23 mouse cellular contexts compared by ENCODE assay signal in genomic region chr9:20995069-20995468, GRCm38 (mm10). TPM values are rescaled to one million over a fixed set of nuclear protein-coding genes. Genes with fewer than 3 reads are reported as not detected.
A peak's percentile ranks its signal among the peaks of the same experiment; 100 is the strongest.
DNase-seq lines count a peak whose midpoint lies in the region; ATAC-seq and TF ChIP-seq lines count a peak whose summit lies in the region.
"Had no signal": no experiment of that assay in that cellular context is flagged by ENCODE, and none has a peak within 500 bp of the region (broad histone marks: within the 10 kb centered on the region; RNA-seq: fewer than 3 reads in every experiment).

No protein-coding gene starts in this region.

- peaks cover 15% of the 10 kb centered on the region for H3K4me1 ChIP-seq in kidney, embryonic 15.5 days
- peaks cover 5% of the 10 kb centered on the region; the same call in 1 of the 2 replicates for H3K4me1 ChIP-seq in kidney, adult 2 months (ENCODE audit: control insufficient read depth, insufficient read depth, low read length)

- intact Hi-C loops in heart, postnatal 36 days (cut with DNase I): no loop called here

- H3K4me2 ChIP-seq in kidney, embryonic 15.5 days: no peak overlapping the region
- H3K4me2 ChIP-seq: embryonic facial prominence, embryonic 12.5 days; hindbrain, embryonic 15.5 days; limb, embryonic 12.5 days; liver, embryonic 15.5 days; midbrain, embryonic 15.5 days had no signal

- H3K9ac ChIP-seq in kidney, embryonic 15.5 days: no peak overlapping the region
- H3K9ac ChIP-seq: embryonic facial prominence, embryonic 12.5 days; hindbrain, embryonic 15.5 days; limb, embryonic 12.5 days; liver, embryonic 15.5 days; midbrain, embryonic 15.5 days had no signal

- no peak overlapping the region for H3K4me3 ChIP-seq in kidney, embryonic 15.5 days (replicated peaks)
- H3K4me3 ChIP-seq in kidney, adult 2 months (ENCODE audit: insufficient read depth, low read depth, low read length): no peak overlapping the region
- H3K4me3 ChIP-seq: embryonic facial prominence, embryonic 12.5 days; erythroblast, embryonic 14.5 days; hindbrain, embryonic 15.5 days; limb, embryonic 12.5 days; liver, embryonic 15.5 days; midbrain, embryonic 15.5 days; myocyte had no signal

- no peak for TF ChIP-seq POLR2A in kidney, adult 2 months (IDR thresholded peaks at IDR 0.05; ENCODE audit: low read depth, low read length)

- TF ChIP-seq CTCF in kidney, adult 2 months (conservative IDR thresholded peaks at IDR 0.05; ENCODE audit: insufficient read depth, insufficient read length, low read depth, low read length): peak; percentile 49

- H3K27ac ChIP-seq in kidney, embryonic 15.5 days: no peak overlapping the region
- H3K27ac ChIP-seq in kidney, adult 2 months (ENCODE audit: insufficient read depth, low read depth, low read length): no peak overlapping the region
- H3K27ac ChIP-seq: embryonic facial prominence, embryonic 12.5 days; hindbrain, embryonic 15.5 days; limb, embryonic 12.5 days; liver, embryonic 15.5 days; midbrain, embryonic 15.5 days had no signal

- DNase-seq in kidney, adult 18-20 months: peak; percentile 54
- peak; percentile 32 for DNase-seq in 416B (ENCODE audit: low read depth)
- DNase-seq in kidney, adult 2 months: peak; percentile 89
- DNase-seq in kidney, postnatal 25 days: peak; percentile 62 to 85
- no peak for DNase-seq in thymus, postnatal 0 days (ENCODE audit: low spot score)
- no peak for DNase-seq in heart, postnatal 36 days
- DNase-seq: adrenal gland, adult 8-10 months; cerebellum, adult 9-10 months; gastrocnemius, postnatal 14 days; heart, adult 18-20 months; heart, postnatal 4 days; layer of hippocampus, adult 9-11 months; lung, postnatal 36 days; thymus, postnatal 14 days had no signal

- no peaks in the 10 kb centered on the region for H3K27me3 ChIP-seq in kidney, embryonic 15.5 days
- no peaks in the 10 kb centered on the region for H3K27me3 ChIP-seq in kidney, adult 2 months (replicated peaks; ENCODE audit: control insufficient read depth, insufficient read depth, low read length)
- H3K27me3 ChIP-seq: embryonic facial prominence, embryonic 12.5 days; hindbrain, embryonic 15.5 days; limb, embryonic 12.5 days; liver, embryonic 15.5 days; midbrain, embryonic 15.5 days had no signal

- no peak for ATAC-seq in kidney, embryonic 15.5 days (replicated peaks; ENCODE audit: low FRiP score)
- ATAC-seq: forebrain, embryonic 14.5 days; midbrain, embryonic 15.5 days had no signal

- no peaks in the 10 kb centered on the region for H3K9me3 ChIP-seq in kidney, embryonic 15.5 days (replicated peaks)
- H3K9me3 ChIP-seq: embryonic facial prominence, embryonic 12.5 days; hindbrain, embryonic 15.5 days; limb, embryonic 12.5 days; liver, embryonic 15.5 days; midbrain, embryonic 15.5 days had no signal

- WGBS in kidney, embryonic 15.5 days: 77% methylated on average over 3 of the region's 3 CpGs
- WGBS in kidney, adult 2 months: 38% methylated on average over 3 of the region's 3 CpGs

- H3K36me3 ChIP-seq in kidney, embryonic 15.5 days: no peaks in the 10 kb centered on the region
- H3K36me3 ChIP-seq in kidney, adult 2 months (ENCODE audit: control insufficient read depth, insufficient read depth, low read length): no peaks in the 10 kb centered on the region
- H3K36me3 ChIP-seq: embryonic facial prominence, embryonic 12.5 days; hindbrain, embryonic 15.5 days; limb, embryonic 12.5 days; liver, embryonic 15.5 days; midbrain, embryonic 15.5 days had no signal

RNA-seq across cellular contexts. Expression of gene Mrpl4, which starts 7.5 kb away (rescaled TPM):
- 140 and 143 TPM in 2 replicates for polyA plus RNA-seq in kidney, embryonic 15.5 days (2015; fragmentation: Nextera tagmentation; extraction: Ambion mirVana)
- 175 and 213 TPM in 2 replicates for polyA plus RNA-seq in kidney, adult 2 months (2012; rRNA removed)
- 116 and 130 TPM in 2 replicates for polyA plus RNA-seq in thymus, postnatal 0 days (2015; fragmentation: Nextera tagmentation; extraction: Ambion mirVana)
- total RNA-seq in heart, postnatal 36 days (2021): 100 to 1,000 TPM; 139 to 148 TPM

RNA-seq across cellular contexts. Expression of gene S1pr2, which starts 18.5 kb away (rescaled TPM):
- polyA plus RNA-seq in kidney, embryonic 15.5 days (2015; fragmentation: Nextera tagmentation; extraction: Ambion mirVana): 29.8 and 32.7 TPM in 2 replicates
- polyA plus RNA-seq in kidney, adult 2 months (2012; rRNA removed): 3.5 and 4.0 TPM in 2 replicates
- 12.1 and 12.7 TPM in 2 replicates for polyA plus RNA-seq in thymus, postnatal 0 days (2015; fragmentation: Nextera tagmentation; extraction: Ambion mirVana)
- total RNA-seq in heart, postnatal 36 days (2021): 1 to 10 TPM; 3.9 to 5.1 TPM

RNA-seq across cellular contexts. Expression of gene Icam1, which starts 20.7 kb away (rescaled TPM):
- polyA plus RNA-seq in kidney, embryonic 15.5 days (2015; fragmentation: Nextera tagmentation; extraction: Ambion mirVana): 10.8 and 13.7 TPM in 2 replicates
- polyA plus RNA-seq in kidney, adult 2 months (2012; rRNA removed): 23.4 and 25.9 TPM in 2 replicates
- 64.8 and 64.9 TPM in 2 replicates for polyA plus RNA-seq in thymus, postnatal 0 days (2015; fragmentation: Nextera tagmentation; extraction: Ambion mirVana)
- 1 to 10 TPM; 8.5 to 9.9 TPM for total RNA-seq in heart, postnatal 36 days (2021)

RNA-seq across cellular contexts. Expression of gene Icam4, which starts 34.1 kb away (rescaled TPM):
- polyA plus RNA-seq in kidney, embryonic 15.5 days (2015; fragmentation: Nextera tagmentation; extraction: Ambion mirVana): 2.0 and 2.7 TPM in 2 replicates
- 1.2 and 1.4 TPM in 2 replicates for polyA plus RNA-seq in kidney, adult 2 months (2012; rRNA removed)
- 0.31 and 0.48 TPM in 2 replicates for polyA plus RNA-seq in thymus, postnatal 0 days (2015; fragmentation: Nextera tagmentation; extraction: Ambion mirVana)
- 1 to 10 TPM in 1 of 2 experiments, under 1 TPM in 1; 0.65 to 1.1 TPM for total RNA-seq in heart, postnatal 36 days (2021)
- polyA plus RNA-seq: forebrain, embryonic 14.5 days; hindbrain, embryonic 15.5 days had no signal

RNA-seq across cellular contexts. Expression of gene Dnmt1, which starts 35.4 kb away (rescaled TPM):
- polyA plus RNA-seq in kidney, embryonic 15.5 days (2015; fragmentation: Nextera tagmentation; extraction: Ambion mirVana): 96.9 and 108 TPM in 2 replicates
- 12.1 and 12.5 TPM in 2 replicates for polyA plus RNA-seq in kidney, adult 2 months (2012; rRNA removed)
- polyA plus RNA-seq in thymus, postnatal 0 days (2015; fragmentation: Nextera tagmentation; extraction: Ambion mirVana): 90.0 and 96.3 TPM in 2 replicates
- total RNA-seq in heart, postnatal 36 days (2021): 10 to 100 TPM; 13.0 to 13.6 TPM

Comparison
In these comparisons a context has a peak if more than half of its experiments do, and no peak if none do; other contexts are left out.
1. DNase-seq: peak in kidney, adult 18-20 months (single experiment), 416B (single experiment), kidney, adult 2 months (single experiment) and kidney, postnatal 25 days (2 of 2); none in thymus, postnatal 0 days (single experiment) and heart, postnatal 36 days (0 of 2).